Mouse (Mus musculus) ovary, postnatal 10 days (tissue): ENCODE data around the gene Gm28845.
"Not testable (repeated sequence)": the region's sequence is repeated elsewhere in the genome, so short reads cannot be mapped to it uniquely, and the experiment has no call there.

Experiments used
- DNase-seq: peaks from one replicate; pipeline ENCODE4 v3.0.0; 2022; ENCODE audit warnings: low spot score

The Gm28845 gene

DNA sequence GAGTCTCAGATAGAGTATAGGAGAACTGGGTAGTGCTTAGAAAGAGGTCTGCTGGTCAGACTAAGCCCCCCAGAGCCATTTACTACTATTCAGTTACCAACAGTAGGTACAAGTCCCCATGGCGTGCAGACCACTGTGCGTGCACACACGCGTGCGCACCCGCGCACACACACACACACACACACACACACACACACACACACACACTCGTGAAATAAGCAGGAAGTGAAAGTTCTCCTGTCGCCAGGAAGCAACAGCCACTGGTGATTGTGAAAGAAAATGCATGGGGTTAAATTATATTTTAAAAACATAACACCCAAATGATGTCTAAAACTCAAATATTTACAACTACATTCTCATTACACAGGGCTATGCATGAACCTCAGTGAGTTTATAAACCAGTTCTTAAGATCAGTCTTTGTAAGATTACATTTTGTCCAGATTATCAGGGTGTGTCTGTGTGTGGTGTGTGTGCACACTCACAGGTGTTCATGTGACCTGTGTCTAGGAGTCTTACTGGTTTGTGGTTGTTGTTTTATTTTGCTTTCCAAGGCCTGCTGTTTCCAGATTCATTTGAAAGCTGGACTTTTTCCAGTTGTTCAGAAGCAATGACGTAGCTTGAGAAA is 11.6 kb downstream of the Gm28845 start:
- DNase-seq: no peak

DNA sequence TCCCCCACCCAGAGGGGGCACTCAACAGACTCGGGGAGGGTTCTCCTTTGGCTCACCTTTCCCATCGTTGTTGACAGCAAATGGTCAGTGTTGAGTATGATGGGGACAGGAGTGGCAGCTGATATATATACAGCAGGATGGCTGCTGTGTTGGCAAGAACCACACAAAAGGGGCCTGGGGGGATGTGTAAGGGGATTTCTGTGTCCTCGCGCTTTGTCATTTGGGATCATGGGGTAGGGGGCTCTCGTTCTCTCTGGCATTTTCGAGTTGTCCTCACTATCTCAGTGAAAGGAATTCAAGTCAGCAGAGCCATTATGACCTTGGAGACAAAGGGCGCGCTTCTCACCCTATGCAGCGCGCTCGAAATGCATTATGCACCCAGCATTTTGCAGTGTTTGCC is 16.1 kb downstream of the Gm28845 start, which contains the start of gene Cryga:
TSS of gene Cryga (minus strand) at position 101 of the 400 bp plus-strand sequence.
- no peak for DNase-seq

DNA sequence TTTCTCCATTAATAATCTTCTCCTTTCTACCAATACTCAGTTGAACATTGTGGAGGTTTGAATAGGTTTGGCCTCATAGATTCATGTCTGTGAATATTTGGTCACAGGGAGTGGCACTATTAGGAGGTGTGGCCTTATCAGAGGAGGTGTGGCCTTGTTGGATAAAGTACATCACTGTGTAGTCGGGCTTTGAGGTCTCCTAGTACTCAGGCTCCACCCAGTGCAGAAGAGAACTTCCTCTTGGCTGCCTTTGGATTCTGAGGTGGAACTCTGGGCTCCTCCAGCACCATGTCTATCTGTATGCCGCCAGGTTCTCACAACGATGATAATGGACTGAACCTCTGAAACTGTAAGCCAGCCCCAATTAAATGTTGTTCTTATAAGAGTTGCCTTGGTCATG is 22.4 kb downstream of the Gm28845 start:
- DNase-seq: no peak

DNA sequence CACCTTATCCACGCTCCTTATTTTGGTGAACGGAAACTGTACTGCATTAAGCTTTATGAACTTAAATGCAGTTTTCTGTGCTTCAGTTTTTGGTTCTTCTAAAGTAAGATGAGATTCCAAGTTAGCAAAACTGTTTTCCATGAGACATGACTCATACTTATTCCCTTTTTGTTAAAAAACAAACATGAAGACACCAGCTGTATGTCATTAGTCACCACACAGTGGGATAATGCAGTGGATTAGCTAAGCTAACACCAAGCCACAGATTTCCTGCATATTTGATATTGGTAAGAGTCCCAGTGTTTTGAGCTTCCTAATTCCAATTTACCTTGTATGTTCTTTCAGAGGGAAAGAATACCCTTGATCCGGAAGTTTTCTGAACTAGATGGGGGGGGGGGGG is 27.8 kb downstream of the Gm28845 start:
- DNase-seq: no peak

DNA sequence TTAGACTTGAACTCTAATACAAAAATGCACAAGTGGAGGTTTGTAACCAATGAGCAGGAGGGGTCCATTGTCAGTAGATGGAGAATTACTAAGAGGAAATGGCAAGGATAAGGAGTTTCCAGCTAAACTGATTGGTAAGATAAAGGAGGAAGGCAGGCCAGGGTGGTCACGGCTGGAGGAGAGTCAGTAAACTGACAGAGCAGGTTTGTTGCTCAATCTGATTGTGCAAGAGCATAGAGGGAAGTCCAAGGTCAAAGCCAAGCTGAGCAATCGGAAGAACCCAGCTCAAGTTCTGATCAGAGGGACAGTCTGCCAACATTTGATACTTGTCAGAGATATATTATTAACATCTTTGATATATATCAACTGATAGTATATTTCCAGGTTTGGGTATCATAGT is 29.0 kb downstream of the Gm28845 start:
- no peak for DNase-seq

DNA sequence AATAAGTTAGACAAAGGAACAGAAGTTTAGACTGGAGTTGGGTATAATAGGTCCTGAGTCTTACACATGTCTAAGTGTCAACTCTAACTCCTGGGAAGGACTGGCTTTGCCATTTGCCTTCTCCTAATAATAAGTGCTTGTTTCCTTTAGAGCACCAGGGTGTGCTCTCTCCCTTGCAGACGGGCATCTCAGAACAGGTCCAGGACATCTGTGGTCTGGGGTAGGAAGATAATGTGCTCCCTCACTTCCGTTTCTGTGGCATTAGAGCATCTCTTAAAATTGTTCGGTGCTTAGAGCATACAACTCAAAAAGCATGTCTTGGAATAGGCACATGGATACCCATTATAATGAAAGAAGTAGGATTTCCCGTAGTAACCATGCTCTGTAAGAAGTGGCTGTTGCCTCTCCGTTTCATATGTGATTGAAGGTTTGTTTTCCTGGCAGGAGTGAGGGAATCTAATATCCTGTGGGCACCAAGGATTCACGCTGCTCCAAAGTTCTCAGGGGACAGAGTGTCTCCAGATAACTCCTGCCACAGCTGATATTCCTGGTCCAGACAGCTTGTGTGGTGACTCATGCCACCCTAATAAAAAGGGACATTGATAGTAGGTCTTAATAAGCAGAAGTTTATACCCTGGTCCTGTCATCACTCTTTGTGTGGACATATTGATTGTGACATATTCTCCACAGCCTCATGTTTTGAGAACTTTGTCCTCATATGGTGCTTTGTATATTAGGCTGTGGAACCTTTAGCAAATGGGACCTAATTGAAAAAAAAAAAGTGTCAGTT is 30.6 kb downstream of the Gm28845 start:
- DNase-seq: no peak

DNA sequence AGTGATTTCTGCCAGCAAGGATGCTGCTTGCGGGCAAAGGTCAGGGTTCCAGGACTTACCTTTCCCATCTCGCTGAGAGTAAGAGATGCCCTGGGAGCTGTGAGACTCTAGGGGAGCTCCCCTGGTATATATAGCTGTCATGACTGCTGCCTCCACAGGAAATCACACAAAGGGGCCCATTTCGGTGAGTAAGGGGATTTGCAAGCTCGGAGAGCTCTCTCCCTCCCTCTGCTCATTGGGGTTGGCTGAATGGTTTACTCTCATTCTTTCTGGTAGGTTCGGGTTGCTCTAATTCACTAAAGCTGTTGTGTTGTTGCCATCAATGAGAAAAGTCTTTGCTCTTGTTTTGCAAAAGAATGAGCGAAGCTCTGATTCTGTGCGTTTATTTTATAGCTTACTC is 37.2 kb downstream of the Gm28845 start, which contains the start of gene Crygb:
TSS of gene Crygb (minus strand) at position 101 of the 400 bp plus-strand sequence.
- no peak for DNase-seq

DNA sequence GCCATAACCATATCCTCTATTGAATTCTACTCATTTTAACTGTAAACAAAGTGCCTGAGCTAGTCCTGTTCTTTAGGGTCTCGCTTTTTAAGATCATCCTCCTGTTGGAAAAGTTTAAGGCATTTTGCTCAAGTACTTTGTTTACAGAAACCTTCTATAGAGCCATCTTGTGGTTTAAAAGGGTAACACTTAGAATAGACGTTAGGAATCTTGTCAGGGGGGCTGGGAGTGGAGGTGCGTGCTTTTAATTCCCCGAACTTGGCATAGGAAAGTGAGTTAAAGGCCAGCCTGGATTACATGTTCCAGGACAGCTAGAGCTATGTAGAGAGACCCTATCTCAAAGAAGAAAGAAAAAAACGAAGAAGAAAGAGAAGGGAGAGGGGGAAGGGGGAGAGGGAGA is 43.8 kb downstream of the Gm28845 start:
- DNase-seq: no peak

DNA sequence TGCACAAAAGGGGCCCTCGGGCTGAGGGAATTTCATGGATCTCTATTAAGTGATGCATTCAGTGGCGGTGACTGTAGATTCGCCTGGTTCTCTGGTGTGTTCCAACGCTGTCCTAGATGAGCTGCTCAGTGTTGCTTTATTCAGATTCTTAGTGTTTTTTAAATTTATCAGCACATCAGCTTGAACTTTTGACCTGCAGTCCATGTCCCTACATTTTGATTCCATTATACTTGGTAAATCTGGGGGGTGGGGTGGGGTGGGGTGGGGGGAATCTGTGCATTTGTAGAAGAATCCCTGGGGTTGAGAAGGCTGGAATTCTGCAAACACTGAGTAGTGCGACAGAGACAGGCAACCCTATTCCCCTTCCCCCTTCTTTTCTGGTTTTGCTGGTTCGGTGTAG is 45.8 kb downstream of the Gm28845 start, which contains the start of gene Crygc:
TSS of gene Crygc (minus strand) at position 101 of the 400 bp plus-strand sequence.
- DNase-seq: no peak

DNA sequence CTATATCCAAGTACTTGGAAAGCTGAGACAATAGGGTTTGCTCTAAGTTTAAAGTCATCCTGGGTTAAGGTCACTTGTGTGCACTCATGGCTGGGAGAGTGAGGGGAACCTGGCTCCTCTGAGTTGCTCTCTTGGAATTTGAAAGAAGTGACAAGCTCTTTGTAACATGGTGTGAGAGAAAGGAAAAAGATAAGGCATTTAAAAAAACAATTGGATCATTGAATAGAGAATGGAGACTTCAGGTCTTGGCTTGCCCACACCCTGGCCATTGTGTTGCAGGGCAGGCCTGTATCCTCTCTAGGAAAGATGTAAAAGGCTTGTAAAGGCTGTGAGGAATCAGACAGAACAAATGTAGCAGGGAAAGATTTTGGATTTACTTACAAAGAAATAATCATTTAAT is 51.5 kb downstream of the Gm28845 start:
- DNase-seq: no peak

DNA sequence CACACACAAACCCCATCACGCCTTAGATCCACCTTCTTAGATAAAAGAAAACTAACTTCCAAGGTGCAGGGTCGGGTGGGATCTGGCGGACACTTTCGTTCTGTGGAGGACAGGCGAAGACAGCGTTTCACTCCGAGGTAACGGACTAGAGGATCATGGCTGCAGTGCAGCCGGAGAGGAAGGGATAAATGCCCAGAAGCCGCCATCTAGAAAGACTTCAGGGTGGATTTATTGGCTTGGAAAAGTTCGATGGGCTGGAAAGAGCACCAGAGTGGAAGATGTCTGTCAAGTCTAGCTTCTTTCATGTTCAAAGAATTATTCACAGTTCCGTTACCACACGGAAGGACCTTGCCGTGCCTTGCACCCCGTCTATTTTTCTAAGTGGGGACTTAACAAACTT is 55.2 kb downstream of the Gm28845 start:
- no peak for DNase-seq

DNA sequence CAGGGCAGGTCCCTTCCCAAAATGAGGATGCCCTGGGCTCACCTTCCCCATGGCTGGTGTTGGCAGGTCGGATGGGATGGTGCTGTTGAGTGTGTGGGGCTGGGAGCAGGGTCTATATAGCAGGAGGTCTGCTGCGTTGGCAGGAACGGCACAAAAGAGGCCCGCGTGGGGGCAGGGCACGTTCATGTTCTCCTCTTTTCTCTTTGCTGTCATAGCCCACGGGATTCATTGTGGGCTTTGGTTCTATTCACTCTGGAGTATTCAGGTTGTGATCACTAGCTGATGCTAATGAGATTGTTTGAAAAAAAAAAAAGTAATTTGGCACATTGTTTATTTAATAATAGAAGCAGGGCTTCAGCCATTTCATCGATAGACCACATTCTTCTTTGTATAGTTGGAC is 56.0 kb downstream of the Gm28845 start, which contains the start of gene Crygd:
TSS of gene Crygd (minus strand) at position 101 of the 400 bp plus-strand sequence.
- no peak for DNase-seq

DNA sequence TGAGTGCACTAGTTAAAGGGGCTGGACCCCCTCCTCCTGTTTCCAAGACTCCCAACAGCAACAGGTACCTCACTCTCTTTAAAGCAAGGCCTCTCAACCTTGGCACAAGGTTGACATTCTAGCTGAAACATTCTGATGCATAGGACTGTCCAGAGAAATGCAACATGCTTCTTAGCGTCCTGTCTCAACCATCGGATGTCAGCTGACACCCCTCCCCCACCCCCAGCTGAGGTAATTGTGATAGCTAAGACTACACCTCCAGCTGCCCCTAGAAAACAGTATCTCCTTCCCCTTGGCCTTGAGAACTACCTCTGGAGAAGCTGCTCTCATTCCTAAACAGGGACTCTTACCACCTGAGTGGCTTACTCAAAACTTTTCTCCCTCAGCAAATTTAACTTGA is 67.2 kb downstream of the Gm28845 start:
- no peak for DNase-seq

DNA sequence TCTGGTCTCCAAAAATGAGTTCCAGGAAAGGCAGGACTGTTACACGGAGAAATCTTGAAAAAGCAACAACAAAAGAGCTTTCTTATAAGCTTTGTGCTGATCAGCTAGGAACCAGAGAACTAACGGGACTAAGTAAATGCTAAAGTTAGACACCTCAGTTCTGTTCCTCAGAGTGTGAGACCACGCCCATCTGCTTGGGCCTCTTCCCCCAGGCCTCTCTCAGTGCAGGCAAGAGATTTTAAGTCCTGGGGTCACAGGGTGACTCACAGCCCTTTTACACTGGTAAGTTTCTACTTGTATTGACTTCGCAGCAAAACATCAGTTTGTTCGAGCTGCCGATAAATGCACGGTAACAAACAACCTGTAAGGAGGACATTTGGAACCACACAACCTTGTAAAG is 67.7 kb downstream of the Gm28845 start:
- DNase-seq: no peak

DNA sequence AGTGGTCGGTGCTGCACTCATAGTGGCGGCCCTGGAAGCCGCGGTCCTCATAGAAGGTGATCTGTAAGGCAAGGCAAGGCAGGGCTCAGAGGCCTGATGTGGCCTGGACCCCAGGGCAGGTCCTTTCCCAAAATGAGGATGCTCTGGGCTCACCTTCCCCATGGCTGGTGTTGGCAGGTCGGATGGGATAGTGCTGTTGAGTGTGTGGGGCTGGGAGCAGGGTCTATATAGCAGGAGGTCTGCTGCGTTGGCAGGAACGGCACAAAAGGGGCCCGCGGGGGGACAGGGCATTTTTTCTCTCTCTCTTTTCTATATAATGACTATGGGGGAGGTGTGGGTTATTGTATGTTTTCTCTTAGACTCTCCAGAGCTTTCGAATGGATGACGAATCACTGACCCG is 68.4 kb downstream of the Gm28845 start, which contains the start of gene Cryge:
TSS of gene Cryge (minus strand) at position 198 of the 400 bp plus-strand sequence.
- DNase-seq: not testable (repeated sequence)
